Mouse (Mus musculus) intestine, embryonic 15.5 days (tissue): ENCODE results near the gene Rpl19. TPM values are rescaled to one million over a fixed set of nuclear protein-coding genes. Genes with fewer than 3 reads are reported as not detected.
A peak's percentile ranks its signal among the peaks of the same experiment; 100 is the strongest.

Source experiments
- ATAC-seq: fragments of 200-750 bp; cut with Nextera tagmentation; 2 replicates; pipeline ENCODE4 v1.8.0; 2017; ENCODE audit warnings: moderate TSS enrichment, moderate library complexity
- H3K27ac ChIP-seq: fragments of 300-500 bp; sonication (generic); 2 replicates; pipeline ENCODE4 v1.5.1; 2015; ENCODE audit warnings: mild to moderate bottlenecking, inconsistent platforms
- H3K27me3 ChIP-seq: fragments of 300-500 bp; sonication (generic); replicated peaks from 2 replicates; pipeline ENCODE4 v1.6.1; 2015; ENCODE audit warnings: inconsistent platforms
- H3K36me3 ChIP-seq: fragments of 300-500 bp; sonication (generic); 2 replicates; pipeline ENCODE4 v1.6.1; 2015; ENCODE audit warnings: inconsistent platforms
- H3K4me1 ChIP-seq: fragments of 300-500 bp; sonication (generic); replicated peaks from 2 replicates; pipeline ENCODE4 v1.6.1; 2015; ENCODE audit warnings: inconsistent platforms
- H3K4me2 ChIP-seq: fragments of 300-500 bp; sonication (generic); replicated peaks from 2 replicates; pipeline ENCODE4 v1.6.1; 2015; ENCODE audit warnings: mild to moderate bottlenecking, inconsistent platforms
- H3K4me3 ChIP-seq: fragments of 300-500 bp; sonication (generic); replicated peaks from 2 replicates; pipeline ENCODE4 v1.5.1; 2015; ENCODE audit warnings: inconsistent platforms
- H3K9ac ChIP-seq: fragments of 300-500 bp; sonication (generic); 2 replicates; pipeline ENCODE4 v1.6.1; 2015; ENCODE audit warnings: inconsistent platforms
- H3K9me3 ChIP-seq: fragments of 300-500 bp; sonication (generic); 2 replicates; pipeline ENCODE4 v1.6.1; 2016; ENCODE audit warnings: inconsistent platforms
- WGBS: fragments of 180-500 bp; shearing (Covaris S2); methylation state at CpG from one replicate; pipeline ENCODE4 v1.1.7; 2015; 5-methylcytosine and 5-hydroxymethylcytosine counted together
- polyA plus RNA-seq: library from polyadenylated mRNA; unstranded; fragments of >200 nt; fragmentation: Nextera tagmentation; extraction: Ambion mirVana; gene quantifications from 2 replicates; pipeline ENCODE4 v1.2.1, GENCODE M21; 2015

Gene Rpl19
- polyA plus RNA-seq, 1 experiment from 2014 or later = 1,063 TPM

DNA sequence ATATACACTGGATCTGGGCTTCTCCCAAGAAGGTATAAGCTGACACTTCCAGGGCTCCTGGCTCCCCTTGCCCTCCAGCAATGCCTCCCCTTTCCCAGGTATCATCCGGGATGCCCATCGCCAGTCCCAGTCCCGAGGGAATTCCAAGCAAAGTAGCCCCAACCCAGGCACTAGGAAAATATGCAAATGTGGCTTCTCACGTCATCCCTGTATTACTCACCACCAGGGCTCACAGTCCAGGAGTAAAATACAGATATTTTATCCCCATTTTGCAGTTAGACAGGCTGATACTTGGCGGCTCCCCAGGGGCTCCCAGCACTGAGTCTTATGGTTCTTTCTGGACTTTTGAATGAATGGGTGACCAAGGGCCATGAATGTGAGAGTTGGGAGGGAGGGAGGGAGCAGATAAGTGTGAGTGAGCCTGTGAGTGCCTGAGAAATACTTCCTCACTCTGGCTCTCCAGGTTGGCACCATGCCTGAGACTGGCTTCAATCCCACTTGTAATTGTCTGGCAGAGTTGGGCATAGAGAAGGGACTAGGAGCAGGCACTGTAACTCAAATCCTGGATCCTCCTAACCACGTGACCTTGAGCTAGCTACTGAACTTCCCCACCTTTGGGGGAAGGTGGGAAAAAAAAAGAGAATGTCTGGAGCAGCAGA, 35.5 kb downstream of the Rpl19 start:
- H3K4me1 ChIP-seq = 0 out of 2 replicates have a peak, but pooled peaks cover 4% of the 10 kb centered on the region
- WGBS = 59% methylated on average over 6 of the region's 6 CpGs
- no peaks in the 10 kb centered on the region for H3K36me3 ChIP-seq
- no peak for ATAC-seq
- H3K4me3 ChIP-seq = no peak overlapping the region
- H3K4me2 ChIP-seq = no peak overlapping the region
- H3K27me3 ChIP-seq = peaks cover under 1% of the 10 kb centered on the region; the same call in 1 of the 2 replicates
- H3K9ac ChIP-seq = no peak overlapping the region
- H3K27ac ChIP-seq = no peak overlapping the region
- no peaks in the 10 kb centered on the region for H3K9me3 ChIP-seq

DNA sequence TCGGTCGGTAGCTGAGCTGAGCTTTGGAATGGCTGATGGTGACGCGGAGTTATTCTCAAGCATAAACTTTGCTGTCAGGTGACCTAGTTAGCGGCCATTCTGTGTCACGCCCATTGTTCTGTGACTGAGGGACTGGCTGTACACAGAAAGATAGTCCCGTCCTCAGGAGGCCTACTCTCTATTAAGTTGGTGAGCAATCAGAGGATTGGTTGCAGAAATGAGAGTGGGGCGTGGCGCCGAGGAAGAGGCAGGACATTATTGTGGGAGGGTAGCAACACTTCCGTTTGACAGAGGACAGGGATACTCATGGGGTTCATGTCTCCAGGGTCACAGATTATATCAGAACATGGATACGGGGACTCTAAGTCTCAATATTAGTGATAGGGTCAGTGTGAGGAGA, 39.7 kb downstream of the Rpl19 start:
- no peaks in the 10 kb centered on the region for H3K9me3 ChIP-seq
- H3K4me1 ChIP-seq = no peaks in the 10 kb centered on the region
- H3K36me3 ChIP-seq = no peaks in the 10 kb centered on the region
- WGBS = 90% methylated on average over 12 of the region's 12 CpGs
- H3K9ac ChIP-seq = no peak overlapping the region
- ATAC-seq = no peak
- no peak overlapping the region for H3K27ac ChIP-seq
- no peaks in the 10 kb centered on the region for H3K27me3 ChIP-seq
- H3K4me2 ChIP-seq = no peak overlapping the region
- H3K4me3 ChIP-seq = no peak overlapping the region

DNA sequence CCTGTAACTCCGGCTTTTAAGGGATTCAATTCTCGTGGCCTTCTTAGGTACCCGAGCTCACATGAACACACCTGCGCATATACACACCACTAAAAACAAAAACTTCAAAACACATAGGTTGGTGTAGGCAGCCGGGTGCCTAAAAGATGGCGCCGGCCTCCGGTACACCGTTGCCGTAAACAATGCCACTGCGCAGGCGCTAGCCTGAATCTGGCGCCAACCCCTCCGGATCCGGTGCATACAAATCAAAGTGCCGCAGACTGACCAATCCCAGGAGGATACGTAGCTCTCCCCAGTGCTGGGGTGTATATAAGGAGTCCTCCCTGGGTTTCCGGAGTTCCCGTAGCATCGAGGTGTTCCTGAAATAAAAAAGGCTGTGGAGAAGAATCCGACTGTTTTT, 40.7 kb downstream of the Rpl19 start:
- ATAC-seq = no peak
- H3K27ac ChIP-seq = no peak overlapping the region
- H3K4me3 ChIP-seq = no peak overlapping the region
- no peaks in the 10 kb centered on the region for H3K27me3 ChIP-seq
- H3K9ac ChIP-seq = no peak overlapping the region
- 94% methylated on average over 21 of the region's 21 CpGs for WGBS
- no peaks in the 10 kb centered on the region for H3K4me1 ChIP-seq
- H3K9me3 ChIP-seq = no peaks in the 10 kb centered on the region
- no peak overlapping the region for H3K4me2 ChIP-seq
- no peaks in the 10 kb centered on the region for H3K36me3 ChIP-seq

DNA sequence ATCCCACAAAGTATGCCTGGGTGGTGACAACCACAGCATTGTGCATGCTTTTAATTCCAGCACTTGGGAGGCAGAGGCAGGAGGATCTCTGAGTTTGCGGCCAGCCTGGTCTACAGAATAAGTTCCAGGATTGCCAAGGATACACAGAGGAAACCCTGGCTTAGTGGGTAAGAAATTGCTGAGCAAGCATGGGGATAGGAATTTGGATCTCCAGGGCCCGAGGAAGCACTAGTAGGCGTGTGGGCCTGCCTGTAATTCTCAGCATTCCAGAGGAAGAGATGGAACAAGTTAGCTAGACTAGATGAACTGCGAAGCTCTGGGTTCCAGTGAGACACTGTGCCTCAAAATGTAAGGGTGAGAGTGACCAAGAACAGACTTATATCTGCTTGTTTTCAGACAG, 46.9 kb downstream of the Rpl19 start:
- no peak overlapping the region for H3K4me2 ChIP-seq
- no peak overlapping the region for H3K27ac ChIP-seq
- H3K4me1 ChIP-seq = no peaks in the 10 kb centered on the region
- no peaks in the 10 kb centered on the region for H3K9me3 ChIP-seq
- WGBS = 84% methylated on average over 4 of the region's 4 CpGs
- no peak for ATAC-seq
- H3K27me3 ChIP-seq = no peaks in the 10 kb centered on the region
- H3K4me3 ChIP-seq = no peak overlapping the region
- H3K9ac ChIP-seq = no peak overlapping the region
- no peaks in the 10 kb centered on the region for H3K36me3 ChIP-seq

DNA sequence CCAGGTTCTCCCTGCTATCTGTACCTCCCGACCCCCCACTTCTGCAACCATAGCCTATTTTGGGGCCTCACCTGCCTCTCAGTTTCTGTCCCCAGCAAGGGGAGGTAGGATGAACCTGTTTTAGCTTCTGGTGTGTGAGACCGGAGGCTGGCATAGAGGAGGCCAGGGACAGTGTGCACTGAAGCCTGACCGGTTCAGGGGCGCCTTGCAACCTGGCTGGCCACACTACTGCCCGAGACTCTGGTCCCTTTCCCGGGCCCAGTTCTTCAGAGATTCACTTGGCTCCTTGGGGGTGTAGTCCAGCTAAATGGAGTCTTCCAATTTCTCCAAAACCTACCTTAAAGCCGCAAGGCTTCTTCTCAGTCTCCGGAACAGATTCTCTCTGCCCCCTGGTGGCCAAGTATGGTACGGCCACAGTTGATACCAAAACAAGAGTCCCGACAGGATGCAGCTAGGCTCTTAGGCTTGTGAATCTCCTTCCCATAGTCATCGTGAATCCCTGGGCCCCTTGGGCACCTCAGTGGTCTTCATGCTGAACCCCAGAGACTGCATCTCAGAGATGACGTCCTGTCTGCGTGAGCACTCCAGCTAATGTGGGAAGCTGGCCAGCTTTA, 48.8 kb downstream of the Rpl19 start:
- Histone ChIP-seq H3K27me3 (no peaks in the 10 kb centered on the region), H3K9me3 (no peaks in the 10 kb centered on the region), H3K4me1 (no peaks in the 10 kb centered on the region), H3K27ac (no peak overlapping the region), H3K36me3 (no peaks in the 10 kb centered on the region), H3K4me2 (no peak overlapping the region), H3K9ac (no peak overlapping the region), H3K4me3 (no peak overlapping the region)
- WGBS = 22% methylated on average over 13 of the region's 13 CpGs
- ATAC-seq = peak; percentile 31; the same call in 1 of the 2 replicates

DNA sequence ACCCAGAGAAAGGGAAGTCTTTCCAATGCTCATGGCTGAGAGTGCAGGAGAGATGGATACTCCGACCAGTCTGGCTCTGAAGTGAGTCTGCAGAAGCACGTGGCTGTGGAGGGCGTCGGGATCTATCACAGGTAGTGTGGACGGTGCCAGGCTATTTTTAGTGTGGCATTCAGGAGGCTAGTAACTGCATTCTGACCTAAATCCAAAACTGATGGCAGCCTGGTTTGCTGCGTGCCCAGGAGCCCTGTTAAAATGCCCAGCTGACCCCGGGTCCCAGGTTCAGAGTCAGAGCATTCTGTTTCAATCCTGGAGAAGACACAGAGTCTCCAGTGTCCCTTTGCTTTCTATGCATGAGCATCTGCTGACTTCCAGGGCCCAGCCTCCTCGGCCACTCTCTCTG, 50.6 kb downstream of the Rpl19 start:
- Histone ChIP-seq H3K4me2 (no peak overlapping the region), H3K4me3 (no peak overlapping the region), H3K9ac (no peak overlapping the region), H3K4me1 (no peaks in the 10 kb centered on the region), H3K27me3 (no peaks in the 10 kb centered on the region), H3K9me3 (no peaks in the 10 kb centered on the region), H3K36me3 (no peaks in the 10 kb centered on the region), H3K27ac (no peak overlapping the region)
- no peak for ATAC-seq
- WGBS = 73% methylated on average over 8 of the region's 8 CpGs

Other genes starting within 250 kb of the Rpl19 start
- gene Rpl23, start 244.3 kb upstream of the Rpl19 start, polyA plus RNA-seq = 530 and 606 TPM in 2 replicates
- 123 and 126 TPM in 2 replicates for gene Lasp1, start 227.7 kb upstream of the Rpl19 start, polyA plus RNA-seq
- gene B230217C12Rik, start 185.9 kb upstream of the Rpl19 start, polyA plus RNA-seq = 5.2 and 5.3 TPM in 2 replicates
- gene Fbxo47, start 142.6 kb upstream of the Rpl19 start, polyA plus RNA-seq = 0.65 and 0.68 TPM in 2 replicates
- gene Plxdc1, start 40.3 kb upstream of the Rpl19 start, polyA plus RNA-seq = 0.47 and 0.49 TPM in 2 replicates
- gene Arl5c, start 30.5 kb upstream of the Rpl19 start, polyA plus RNA-seq = 7.6 and 11.8 TPM in 2 replicates
- gene Cacnb1, start 3.7 kb upstream of the Rpl19 start, polyA plus RNA-seq = 6.5 and 7.5 TPM in 2 replicates
- 0.16 and 0.29 TPM in 2 replicates for gene Stac2, start 26.8 kb downstream of the Rpl19 start, polyA plus RNA-seq
- 10.4 and 14.9 TPM in 2 replicates for gene Fbxl20, start 123.7 kb downstream of the Rpl19 start, polyA plus RNA-seq
- 53.6 and 63.0 TPM in 2 replicates for gene Med1, start 166.6 kb downstream of the Rpl19 start, polyA plus RNA-seq
- 8.5 and 9.4 TPM in 2 replicates for gene Cdk12, start 176.3 kb downstream of the Rpl19 start, polyA plus RNA-seq